Mouse (Mus musculus) mouse embryonic stem cell (cell line): ENCODE results near the gene Gabarap.

Experiments
- in situ Hi-C, 2 experiments: fragments of 300-500 bp; cut with MboI; formaldehyde crosslinking; loops; 1 replicate in 1 of 2; 3 replicates in 1 of 2; pipeline ENCODE4 v1.14.3; 2019 to 2020; ENCODE audit warnings: low sequenced_read_pairs in 2 of 2, low pct_unique_long_range_greater_than_20kb in 1 of 2, mixed read lengths in 1 of 2; ENCODE audit not compliant: unreplicated experiment in 1 of 2

The Gabarap gene

GRCm38 (mm10) chr11:69966006-69966859, 24.7 kb upstream of the Gabarap start:
- in situ Hi-C loops, result no loop called here

GRCm38 (mm10) chr11:69966860-69967517, 24.0 kb upstream of the Gabarap start:
- in situ Hi-C loops, result no loop called here

GRCm38 (mm10) chr11:69968793-69969192, 22.1 kb upstream of the Gabarap start:
- in situ Hi-C loops, result no loop called here

- in situ Hi-C loops, result no loop called here
These were observed 20.7 kb upstream of the Gabarap start for GRCm38 (mm10) chr11:69970222-69970621.

- in situ Hi-C loops, result no loop called here
These were observed 20.2 kb upstream of the Gabarap start for GRCm38 (mm10) chr11:69970775-69971174.

- in situ Hi-C loops, result no loop called here
These were observed 16.0 kb upstream of the Gabarap start for GRCm38 (mm10) chr11:69974907-69975306.

GRCm38 (mm10) chr11:69976271-69976670, 14.7 kb upstream of the Gabarap start:
- in situ Hi-C loops, result no loop called here

GRCm38 (mm10) chr11:69979827-69980195, 11.1 kb upstream of the Gabarap start:
- in situ Hi-C loops, result no loop called here

GRCm38 (mm10) chr11:69980196-69981140, 10.5 kb upstream of the Gabarap start:
- in situ Hi-C loops, result no loop called here

- in situ Hi-C loops, result no loop called here
These were observed 9.7 kb upstream of the Gabarap start, which contains the start of gene Ctdnep1 for GRCm38 (mm10) chr11:69981141-69981762. Gene Ctdnep1, plus strand, starts transcription at chr11:69981156.

GRCm38 (mm10) chr11:69982225-69982624, 8.7 kb upstream of the Gabarap start, which contains the start of gene Elp5:
Gene Elp5, minus strand, starts transcription at chr11:69982517.
- in situ Hi-C loops, result no loop called here

- in situ Hi-C loops, result no loop called here
These were observed 8.1 kb upstream of the Gabarap start for GRCm38 (mm10) chr11:69982877-69983276.

GRCm38 (mm10) chr11:69983377-69983776, 7.6 kb upstream of the Gabarap start:
- in situ Hi-C loops, result no loop called here

GRCm38 (mm10) chr11:69984431-69984830, 6.5 kb upstream of the Gabarap start:
- in situ Hi-C loops, result no loop called here

- in situ Hi-C loops, result no loop called here
These were observed 994 bp upstream of the Gabarap start for GRCm38 (mm10) chr11:69989949-69990348.

- in situ Hi-C loops, result no loop called here
These were observed 768 bp downstream of the Gabarap start for GRCm38 (mm10) chr11:69991711-69992110.

- in situ Hi-C loops, result no loop called here
These were observed 1.5 kb downstream of the Gabarap start for GRCm38 (mm10) chr11:69992396-69992795.

- in situ Hi-C loops, result no loop called here
These were observed 2.0 kb downstream of the Gabarap start for GRCm38 (mm10) chr11:69992932-69993331.
